ENCODE assay signal across 19 mouse cellular contexts in genomic region chr15:84056083-84056482, GRCm38 (mm10). TPM values are rescaled to one million over a fixed set of nuclear protein-coding genes. Genes with fewer than 3 reads are reported as not detected.
DNase-seq lines count a peak whose midpoint lies in the region; TF ChIP-seq lines count a peak whose summit lies in the region.
"Had no signal": no experiment of that assay in that cellular context is flagged by ENCODE, and none has a peak within 500 bp of the region (broad histone marks: within the 10 kb centered on the region; RNA-seq: fewer than 3 reads in every experiment).

No protein-coding gene starts in this region.

- no peaks in the 10 kb centered on the region for H3K27me3 ChIP-seq in heart, adult 2 months (ENCODE audit: control insufficient read depth, insufficient read depth, low read length)
- no peaks in the 10 kb centered on the region; the same call in 1 of the 2 replicates for H3K27me3 ChIP-seq in liver, adult 2 months (ENCODE audit: control insufficient read depth, insufficient read depth, low read length)
- peaks cover 60% of the 10 kb centered on the region for H3K27me3 ChIP-seq in CH12.LX (replicated peaks)

- no peak overlapping the region for H3K4me3 ChIP-seq in heart, adult 2 months
- no peak overlapping the region for H3K4me3 ChIP-seq in liver, adult 2 months (ENCODE audit: insufficient read depth, low read depth, low read length)
- no peak overlapping the region for H3K4me3 ChIP-seq in CH12.LX (replicated peaks in 1 of 3; ENCODE audit: low read depth in 2 of 3, low read length in 2 of 3, poor library complexity in 1 of 3)
- H3K4me3 ChIP-seq: forebrain, embryonic 13.5 days; megakaryocyte, embryonic 14.5 days; neural tube, embryonic 12.5 days had no signal

- H3K4me1 ChIP-seq in heart, adult 2 months (ENCODE audit: control insufficient read depth, insufficient read depth, low read length) = no peaks in the 10 kb centered on the region
- H3K4me1 ChIP-seq in liver, adult 2 months (ENCODE audit: control insufficient read depth, insufficient read depth, low read length) = peaks cover 2% of the 10 kb centered on the region; the same call in 1 of the 2 replicates
- no peaks in the 10 kb centered on the region for H3K4me1 ChIP-seq in CH12.LX (ENCODE audit: control insufficient read depth in 1 of 2, insufficient read depth in 2 of 2)
- H3K4me1 ChIP-seq: megakaryocyte, embryonic 14.5 days; neural tube, embryonic 12.5 days had no signal

- peak; percentile 27 for TF ChIP-seq CTCF in heart, adult 2 months (IDR thresholded peaks at IDR 0.05)
- TF ChIP-seq CTCF in liver, adult 2 months (IDR thresholded peaks at IDR 0.05; ENCODE audit: low read depth, low read length) = peak; percentile 26; the same call in 1 of the 2 replicates
- peak in 1 of 2 experiments; percentile 57; a peak in 2 of 4 replicates for TF ChIP-seq CTCF in CH12.LX (conservative IDR thresholded peaks at IDR 0.05 in 1 of 2, IDR thresholded peaks at IDR 0.05 in 1 of 2; ENCODE audit: low read depth in 2 of 2, low read length in 2 of 2)

- H3K27ac ChIP-seq in heart, adult 2 months = no peak overlapping the region
- no peak overlapping the region for H3K27ac ChIP-seq in liver, adult 2 months (replicated peaks; ENCODE audit: insufficient read depth, low read depth, low read length)
- H3K27ac ChIP-seq in CH12.LX (ENCODE audit: insufficient read depth, low read depth) = no peak overlapping the region
- H3K27ac ChIP-seq: forebrain, embryonic 13.5 days; neural tube, embryonic 12.5 days had no signal

- in situ Hi-C loops in CH12.LX (cut with MboI; ENCODE audit: low pct_ligation_motif_present, low pct_unique_long_range_greater_than_20kb, low sequenced_read_pairs) = loop anchor here (10.0 kb wide), 1 partner anchor 201 kb away; no protein-coding TSS in a partner anchor

- TF ChIP-seq EP300 in heart, adult 2 months (IDR thresholded peaks at IDR 0.05; ENCODE audit: insufficient read depth, low read depth, low read length) = no peak
- no peak for TF ChIP-seq EP300 in CH12.LX (IDR thresholded peaks at IDR 0.05; ENCODE audit: low read length)

- dilution Hi-C loops in CH12.LX (cut with MboI; ENCODE audit: extremely low pct_ligation_motif_present, extremely low pct_unique_long_range_greater_than_20kb, low sequenced_read_pairs) = no loop called here

- no peaks in the 10 kb centered on the region for H3K9me3 ChIP-seq in CH12.LX (replicated peaks; ENCODE audit: low read length)
- H3K9me3 ChIP-seq: forebrain, embryonic 13.5 days; neural tube, embryonic 12.5 days had no signal

- no peaks in the 10 kb centered on the region for H3K79me2 ChIP-seq in heart, adult 2 months (replicated peaks; ENCODE audit: control insufficient read depth, insufficient read depth, low read length)
- H3K79me2 ChIP-seq in liver, adult 2 months (ENCODE audit: control insufficient read depth, insufficient read depth, low read length) = no peaks in the 10 kb centered on the region
- H3K79me2 ChIP-seq in CH12.LX (replicated peaks; ENCODE audit: control insufficient read depth, extremely low read depth, insufficient read depth, poor library complexity, severe bottlenecking) = no peaks in the 10 kb centered on the region

- 54% methylated on average over 5 of the region's 5 CpGs for WGBS in heart, adult 2 months
- 66% methylated on average over 5 of the region's 5 CpGs for WGBS in liver, adult 2 months

- intact Hi-C loops in heart, adult 2 months (cut with DNase I) = loop anchor here (10.0 kb wide), 2 partner anchors 391 to 421 kb away; no protein-coding TSS in a partner anchor
- intact Hi-C loops in heart, postnatal 25 days (cut with DNase I) = no loop called here

- H3K9ac ChIP-seq in heart, adult 2 months (ENCODE audit: low read depth, low read length) = no peak overlapping the region
- H3K9ac ChIP-seq in liver, adult 2 months (ENCODE audit: low read depth, low read length) = no peak overlapping the region
- no peak overlapping the region for H3K9ac ChIP-seq in CH12.LX (ENCODE audit: insufficient read depth, low read depth)
- H3K9ac ChIP-seq: forebrain, embryonic 13.5 days; neural tube, embryonic 12.5 days had no signal

- no peak overlapping the region for H3K4me2 ChIP-seq in CH12.LX (ENCODE audit: insufficient read depth, low read depth, poor library complexity, severe bottlenecking)
- H3K4me2 ChIP-seq: forebrain, embryonic 13.5 days; neural tube, embryonic 12.5 days had no signal

- DNase-seq in heart, adult 2 months = no peak
- no peak for DNase-seq in heart, postnatal 25 days (ENCODE audit: low spot score)
- DNase-seq in liver, adult 2 months (ENCODE audit: extremely low read depth, low read depth, low spot score) = no peak
- DNase-seq in liver (no peak), CH12.LX (ENCODE audit: extremely low read depth) (no peak), R1 (ENCODE audit: low read depth, low spot score) (peak; percentile 46)
- DNase-seq in adrenal gland, postnatal 4 days (ENCODE audit: low spot score in 2 of 2) = no peak
- DNase-seq: adrenal gland, adult 2 months; cerebellum, adult 11 months; cerebellum, postnatal 14 days; heart, adult 11 months; kidney, postnatal 25 days; lung, postnatal 14 days; right cerebral cortex, postnatal 14 days; thymus, postnatal 25 days had no signal

- no peak for TF ChIP-seq POLR2A in heart, adult 2 months (IDR thresholded peaks at IDR 0.05; ENCODE audit: insufficient read depth, low read depth, low read length)
- no peak for TF ChIP-seq POLR2A in liver, adult 2 months (IDR thresholded peaks at IDR 0.05; ENCODE audit: extremely low read depth, insufficient read depth, low read length)
- TF ChIP-seq POLR2A in CH12.LX (IDR thresholded peaks at IDR 0.05; ENCODE audit: low read depth, low read length) = no peak

- TF ChIP-seq RAD21 in CH12.LX (IDR thresholded peaks at IDR 0.05; ENCODE audit: low read depth, low read length) = peak; percentile 37

- no peaks in the 10 kb centered on the region for H3K36me3 ChIP-seq in heart, adult 2 months (ENCODE audit: control insufficient read depth, insufficient read depth, low read length)
- H3K36me3 ChIP-seq in liver, adult 2 months (ENCODE audit: control insufficient read depth, insufficient read depth, low read length) = no peaks in the 10 kb centered on the region
- no peaks in the 10 kb centered on the region for H3K36me3 ChIP-seq in CH12.LX (replicated peaks in 1 of 2; ENCODE audit: control insufficient read depth in 1 of 2, insufficient read depth in 1 of 2, low read length in 1 of 2)
- H3K36me3 ChIP-seq: neural tube, embryonic 12.5 days had no signal

TF ChIP-seq in CH12.LX, 34 proteins besides CTCF, POLR2A, EP300 and RAD21:
- TF ChIP-seq MYC (IDR thresholded peaks at IDR 0.05; ENCODE audit: low read depth, low read length) (no peak), JUN (IDR thresholded peaks at IDR 0.05; ENCODE audit: insufficient read depth, low read depth, low read length) (no peak), CHD1 (IDR thresholded peaks at IDR 0.05; ENCODE audit: low read depth, low read length) (no peak), ETS1 (conservative IDR thresholded peaks at IDR 0.05; ENCODE audit: low read depth, low read length) (no peak), ZNF384 (IDR thresholded peaks at IDR 0.05; ENCODE audit: low read depth, low read length) (no peak), HCFC1 (IDR thresholded peaks at IDR 0.05; ENCODE audit: low read depth, low read length) (no peak), KAT2A (IDR thresholded peaks at IDR 0.05; ENCODE audit: insufficient replicate concordance, low read length) (no peak), ZKSCAN1 (IDR thresholded peaks at IDR 0.05; ENCODE audit: borderline replicate concordance, low read depth, low read length) (no peak), RCOR1 (conservative IDR thresholded peaks at IDR 0.05; ENCODE audit: low read depth, low read length) (no peak), TCF12 (IDR thresholded peaks at IDR 0.05; ENCODE audit: low read depth, low read length) (no peak)

RNA-seq across cellular contexts. Expression of gene Efcab6, which starts 9.1 kb away (rescaled TPM):
- not detected for total RNA-seq in heart, adult 2 months (2021)
- 0.06 and 0.18 TPM in 2 replicates for polyA plus RNA-seq in heart, adult 2 months (2012; rRNA removed)
- total RNA-seq in heart, postnatal 25 days (2021) = not detected
- not detected in 2 replicates for total RNA-seq in liver, adult 2 months (2014; rRNA removed)
- not detected in 2 replicates for polyA plus RNA-seq in liver, adult 2 months (2012; rRNA removed)
- total RNA-seq in CH12.LX (2012; rRNA removed) = not detected in 2 replicates
- total RNA-seq in CH12.LX (2014; rRNA removed) = not detected in 2 replicates
- not detected in 2 replicates for polyA plus RNA-seq in CH12.LX (2012; ENCODE audit: insufficient read length, low read depth)
- under 1 TPM in 1 of 2 experiments, not detected in 1; 0.34 TPM for total RNA-seq in adrenal gland, postnatal 4 days (2021)
- polyA plus RNA-seq: adrenal gland, adult 2 months; spleen, adult 2 months had no signal

RNA-seq across cellular contexts. Expression of gene Sult4a1, which starts 49.5 kb away (rescaled TPM):
- total RNA-seq in heart, adult 2 months (2021) = under 1 TPM in 1 of 2 experiments, not detected in 1; 0.20 TPM
- polyA plus RNA-seq in heart, adult 2 months (2012; rRNA removed) = 0.86 and 0.91 TPM in 2 replicates
- not detected for total RNA-seq in heart, postnatal 25 days (2021)
- total RNA-seq in liver, adult 2 months (2014; rRNA removed) = 0.13 TPM in 1 of 2 replicates, not detected in the other
- 0.06 TPM in 1 of 2 replicates, not detected in the other for polyA plus RNA-seq in liver, adult 2 months (2012; rRNA removed)
- total RNA-seq in CH12.LX (2012; rRNA removed) (not detected in 2 replicates), CH12.LX (2014; rRNA removed) (not detected in 2 replicates)
- polyA plus RNA-seq in CH12.LX (2012; ENCODE audit: insufficient read length, low read depth) = not detected in 2 replicates
- total RNA-seq in adrenal gland, postnatal 4 days (2021) = 1 to 10 TPM; 6.0 to 10.0 TPM
